Mouse (Mus musculus) myocyte (in vitro differentiated cells): ENCODE measurements around the gene Ppp2r5e. TPM values are rescaled to one million over a fixed set of nuclear protein-coding genes. Genes with fewer than 3 reads are reported as not detected.
A peak's percentile ranks its signal among the peaks of the same experiment; 100 is the strongest.

Experiments used
- H3K27me3 ChIP-seq: one replicate; pipeline ENCODE4 v1.6.1; 2011; ENCODE audit not compliant: control insufficient read depth, insufficient read depth, insufficient read length
- H3K36me3 ChIP-seq: one replicate; pipeline ENCODE4 v1.6.1; 2011; ENCODE audit not compliant: control insufficient read depth, insufficient read depth
- H3K4me2 ChIP-seq: one replicate; pipeline ENCODE4 v1.6.1; 2011; ENCODE audit warnings: low read depth, control low read depth
- H3K4me3 ChIP-seq: one replicate; pipeline ENCODE4 v1.5.1; 2011; ENCODE audit warnings: mild to moderate bottlenecking, control low read depth, moderate library complexity
- H3K79me2 ChIP-seq: one replicate; pipeline ENCODE4 v1.6.1; 2011; ENCODE audit not compliant: control insufficient read depth, insufficient read depth
- H3ac ChIP-seq: one replicate; pipeline ENCODE4 v1.6.1; 2011; ENCODE audit not compliant: control insufficient read depth, insufficient read length
- CEBPB ChIP-seq: IDR thresholded peaks from 2 replicates; pipeline ENCODE4 v1.6.1; 2011; ENCODE audit warnings: mild to moderate bottlenecking, moderate library complexity; ENCODE audit not compliant: poor library complexity, insufficient read depth, severe bottlenecking
- E2F4 ChIP-seq: IDR thresholded peaks from one replicate; pipeline ENCODE4 v1.6.1; 2011; ENCODE audit warnings: mild to moderate bottlenecking, control low read depth, moderate library complexity; ENCODE audit not compliant: insufficient read depth
- MAX ChIP-seq: IDR thresholded peaks from one replicate; pipeline ENCODE4 v1.6.1; 2011; ENCODE audit warnings: low read depth, mild to moderate bottlenecking, control low read depth
- MYOD1 ChIP-seq, 3 experiments: IDR thresholded peaks; one replicate each; pipeline ENCODE4 v1.6.1; 2011; ENCODE audit warnings: control low read depth in 2 of 3, low read depth in 2 of 3, mild to moderate bottlenecking in 2 of 3, moderate library complexity in 1 of 3; ENCODE audit not compliant: insufficient read length in 2 of 3, control insufficient read depth in 1 of 3
- MYOG ChIP-seq, 3 experiments: IDR thresholded peaks; one replicate each; pipeline ENCODE4 v1.6.1; 2011; ENCODE audit warnings: control low read depth in 2 of 3, low read depth in 2 of 3, mild to moderate bottlenecking in 2 of 3; ENCODE audit not compliant: insufficient read length in 2 of 3, control insufficient read depth in 1 of 3, insufficient read depth in 1 of 3
- POLR2A ChIP-seq: IDR thresholded peaks from one replicate; pipeline ENCODE4 v1.6.1; 2011; ENCODE audit warnings: low read depth, mild to moderate bottlenecking, control low read depth, moderate library complexity; ENCODE audit not compliant: insufficient read length
- POLR2AphosphoS2 ChIP-seq: IDR thresholded peaks from one replicate; pipeline ENCODE4 v1.6.1; 2011; ENCODE audit warnings: low read depth, control low read depth; ENCODE audit not compliant: insufficient read length
- REST ChIP-seq: IDR thresholded peaks from one replicate; pipeline ENCODE4 v1.6.1; 2011; ENCODE audit warnings: mild to moderate bottlenecking, control low read depth, moderate library complexity; ENCODE audit not compliant: insufficient read depth, insufficient read length
- SRF ChIP-seq: IDR thresholded peaks from one replicate; pipeline ENCODE4 v1.6.1; 2011; ENCODE audit warnings: low read depth; ENCODE audit not compliant: control insufficient read depth, insufficient read length
- TCF12 ChIP-seq: IDR thresholded peaks from one replicate; pipeline ENCODE4 v1.6.1; 2011; ENCODE audit warnings: mild to moderate bottlenecking, control low read depth; ENCODE audit not compliant: poor library complexity, insufficient read depth, severe bottlenecking
- TCF3 ChIP-seq: IDR thresholded peaks from one replicate; pipeline ENCODE4 v1.6.1; 2011; ENCODE audit warnings: low read depth, control low read depth; ENCODE audit not compliant: insufficient read length
- USF1 ChIP-seq: IDR thresholded peaks from one replicate; pipeline ENCODE4 v1.6.1; 2011; ENCODE audit warnings: low read depth, mild to moderate bottlenecking, control low read depth, moderate library complexity
- polyA plus RNA-seq: library from polyadenylated mRNA; unstranded; fragments of >200 nt; fragmentation: generic; extraction: Trizol; gene quantifications from one replicate; pipeline ENCODE4 v1.2.1, GENCODE M21; 2012; ENCODE audit warnings: missing spikeins

Gene Ppp2r5e
- polyA plus RNA-seq, 1 experiment = 15.4 TPM

DNA sequence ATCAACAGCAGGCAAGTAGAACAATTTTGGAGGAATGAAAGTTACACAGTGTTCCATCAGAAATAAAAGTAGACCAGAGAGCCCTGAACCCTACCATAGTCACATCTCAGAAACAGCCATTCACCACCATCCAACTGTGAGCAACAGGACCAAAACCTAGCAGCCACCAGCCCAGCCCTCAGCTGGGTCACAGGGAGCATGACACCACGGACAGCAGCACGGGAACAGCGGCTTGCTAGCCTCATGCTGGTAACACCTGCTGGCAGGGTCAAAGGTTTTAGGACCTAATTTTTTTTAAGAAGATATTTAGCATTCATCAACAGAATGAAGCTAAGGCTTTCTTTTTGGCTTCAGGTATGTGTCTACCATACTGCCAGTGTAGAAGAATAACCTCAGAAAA lies 12.3 kb downstream of the Ppp2r5e start:
- Histone ChIP-seq H3K4me2 (no peak overlapping the region), H3K36me3 (peaks cover 19% of the 10 kb centered on the region)
- TF ChIP-seq MAX = no peak
- TF ChIP-seq REST = peak; percentile 54
- no peak for TF ChIP-seq TCF12
- TF ChIP-seq MYOD1 (IDR thresholded peaks at IDR 0.05; ENCODE audit: control insufficient read depth in 1 of 3, insufficient read length in 2 of 3, low read depth in 2 of 3) = no peak
- no peak for TF ChIP-seq SRF

GRCm38 (mm10) chr12:75579076-75579475 lies 17.0 kb downstream of the Ppp2r5e start:
- Histone ChIP-seq H3K27me3 (no peaks in the 10 kb centered on the region), H3K4me2 (no peak overlapping the region), H3K4me3 (no peak overlapping the region), H3ac (no peak overlapping the region), H3K36me3 (peaks cover 9% of the 10 kb centered on the region), H3K79me2 (peaks cover 80% of the 10 kb centered on the region)
- TF ChIP-seq TCF3 (no peak), CEBPB (no peak), POLR2A (no peak), POLR2AphosphoS2 (no peak), REST (no peak), E2F4 (no peak), MYOG (IDR thresholded peaks at IDR 0.05; ENCODE audit: control insufficient read depth in 1 of 3, insufficient read depth in 1 of 3, insufficient read length in 2 of 3, low read depth in 2 of 3) (no peak), SRF (no peak), USF1 (no peak), TCF12 (no peak), MYOD1 (IDR thresholded peaks at IDR 0.05; ENCODE audit: control insufficient read depth in 1 of 3, insufficient read length in 2 of 3, low read depth in 2 of 3) (no peak), MAX (no peak)

More for the DNA sequence above, 12.3 kb downstream of the Ppp2r5e start:
- Histone ChIP-seq H3K27me3 (no peaks in the 10 kb centered on the region), H3K4me3 (no peak overlapping the region), H3ac (no peak overlapping the region), H3K79me2 (peaks cover 89% of the 10 kb centered on the region)

DNA sequence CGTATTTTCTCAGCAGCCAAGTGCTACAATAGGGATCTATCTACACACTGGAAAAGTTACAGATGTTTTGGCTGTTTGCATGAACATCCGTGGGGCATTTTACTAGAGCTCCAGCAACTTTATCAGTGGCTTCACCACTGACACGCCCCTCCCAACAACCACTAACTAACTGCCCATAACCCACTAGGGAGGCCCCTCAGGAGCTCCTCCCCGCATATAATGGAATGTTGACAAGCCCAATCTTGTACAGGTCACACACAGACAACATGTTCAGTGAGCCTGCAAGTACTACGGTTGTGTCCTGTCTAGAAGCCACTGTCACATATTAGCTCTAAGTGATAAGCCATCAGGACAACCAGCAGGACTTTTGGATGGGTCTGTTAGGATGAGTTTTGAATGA lies 18.8 kb downstream of the Ppp2r5e start:
- H3K4me2 ChIP-seq = no peak overlapping the region
- H3K79me2 ChIP-seq = peaks cover 81% of the 10 kb centered on the region
- no peaks in the 10 kb centered on the region for H3K27me3 ChIP-seq
- H3K4me3 ChIP-seq = no peak overlapping the region
- TF ChIP-seq MYOD1 (IDR thresholded peaks at IDR 0.05; ENCODE audit: control insufficient read depth in 1 of 3, insufficient read length in 2 of 3, low read depth in 2 of 3) (no peak), TCF3 (no peak)
- H3ac ChIP-seq = no peak overlapping the region
- H3K36me3 ChIP-seq = peaks cover 6% of the 10 kb centered on the region

DNA sequence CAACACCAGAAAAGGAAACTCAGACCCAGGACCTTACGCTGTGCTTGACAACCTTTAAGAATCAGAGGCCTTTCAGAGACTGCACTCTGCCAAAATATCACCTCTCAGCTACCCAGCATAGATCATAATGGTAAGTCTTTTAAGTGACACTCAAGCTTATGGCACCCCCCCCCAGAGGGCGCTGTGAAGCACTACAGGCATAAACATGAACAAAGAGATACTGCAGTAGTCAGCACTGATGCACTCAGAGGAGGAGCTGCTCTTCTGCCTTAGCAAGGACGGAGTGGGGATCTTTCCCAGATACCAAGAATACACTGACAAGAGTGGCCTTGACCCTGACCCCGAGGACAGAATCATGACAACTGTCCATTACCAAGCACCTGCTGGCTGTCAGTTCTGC lies 23.8 kb downstream of the Ppp2r5e start:
- TF ChIP-seq E2F4 = no peak
- TF ChIP-seq MAX = no peak
- no peak for TF ChIP-seq MYOG (IDR thresholded peaks at IDR 0.05; ENCODE audit: control insufficient read depth in 1 of 3, insufficient read depth in 1 of 3, insufficient read length in 2 of 3, low read depth in 2 of 3)
- no peak for TF ChIP-seq USF1
- no peak for TF ChIP-seq POLR2A
- no peak for TF ChIP-seq TCF12
- peak in 1 of 3 experiments; percentile 20 for TF ChIP-seq MYOD1 (IDR thresholded peaks at IDR 0.05; ENCODE audit: control insufficient read depth in 1 of 3, insufficient read length in 2 of 3, low read depth in 2 of 3)
- no peak for TF ChIP-seq REST
- TF ChIP-seq SRF = no peak
- no peaks in the 10 kb centered on the region for H3K36me3 ChIP-seq
- no peak overlapping the region for H3ac ChIP-seq
- peaks cover 97% of the 10 kb centered on the region for H3K79me2 ChIP-seq
- H3K4me3 ChIP-seq = no peak overlapping the region
- H3K4me2 ChIP-seq = no peak overlapping the region
- H3K27me3 ChIP-seq = no peaks in the 10 kb centered on the region

DNA sequence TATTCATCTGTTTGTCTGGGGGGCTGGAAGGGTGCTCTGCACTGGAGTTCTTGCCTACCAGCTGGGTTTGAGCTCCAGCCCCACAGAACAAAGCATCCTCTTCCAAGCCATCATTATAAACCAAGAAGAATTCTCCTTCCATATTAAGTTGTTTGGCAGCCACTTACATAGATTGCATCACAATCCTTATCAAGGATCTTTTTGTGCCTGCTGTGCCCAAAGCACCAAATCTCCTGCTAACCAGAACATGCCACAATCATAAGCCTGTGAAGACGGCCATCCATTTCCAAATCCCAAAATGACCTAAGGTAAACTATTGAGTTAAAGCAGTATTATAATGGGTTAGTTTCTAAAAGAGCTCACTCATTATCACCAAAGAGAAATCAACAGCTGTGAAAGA lies 25.9 kb downstream of the Ppp2r5e start:
- H3K4me3 ChIP-seq = no peak overlapping the region
- H3K79me2 ChIP-seq = peaks cover 99% of the 10 kb centered on the region
- H3ac ChIP-seq = no peak overlapping the region
- no peaks in the 10 kb centered on the region for H3K36me3 ChIP-seq
- TF ChIP-seq REST = no peak
- no peak for TF ChIP-seq MYOD1 (IDR thresholded peaks at IDR 0.05; ENCODE audit: control insufficient read depth in 1 of 3, insufficient read length in 2 of 3, low read depth in 2 of 3)
- 0 out of 2 replicates have a peak, but pooled peaks have one; percentile 17 for TF ChIP-seq CEBPB
- no peak overlapping the region for H3K4me2 ChIP-seq
- H3K27me3 ChIP-seq = no peaks in the 10 kb centered on the region

- H3K79me2 ChIP-seq = peaks cover 96% of the 10 kb centered on the region
- H3K4me2 ChIP-seq = no peak overlapping the region
- no peak for TF ChIP-seq TCF12
- no peak for TF ChIP-seq TCF3
- TF ChIP-seq SRF = no peak
- no peak for TF ChIP-seq CEBPB
- TF ChIP-seq POLR2AphosphoS2 = no peak
- no peak for TF ChIP-seq MAX
- TF ChIP-seq E2F4 = no peak
- no peak for TF ChIP-seq POLR2A
- no peak for TF ChIP-seq USF1
- no peaks in the 10 kb centered on the region for H3K27me3 ChIP-seq
- no peak overlapping the region for H3ac ChIP-seq
- no peaks in the 10 kb centered on the region for H3K36me3 ChIP-seq
- no peak overlapping the region for H3K4me3 ChIP-seq
Measured at GRCm38 (mm10) chr12:75567745-75568144, 28.3 kb downstream of the Ppp2r5e start.
